Mouse (Mus musculus) embryo, embryonic 10 days (tissue): ENCODE measurements around the gene AI182371.
A peak's percentile ranks its signal among the peaks of the same experiment; 100 is the strongest.

Experiments
- DNase-seq: peaks from one replicate; pipeline ENCODE4 v3.0.0-alpha.2; 2015; ENCODE audit warnings: low spot score

AI182371 gene

GRCm38 (mm10) chr2:35069124-35069523, 32.2 kb downstream of the AI182371 start:
- DNase-seq = no peak

DNA sequence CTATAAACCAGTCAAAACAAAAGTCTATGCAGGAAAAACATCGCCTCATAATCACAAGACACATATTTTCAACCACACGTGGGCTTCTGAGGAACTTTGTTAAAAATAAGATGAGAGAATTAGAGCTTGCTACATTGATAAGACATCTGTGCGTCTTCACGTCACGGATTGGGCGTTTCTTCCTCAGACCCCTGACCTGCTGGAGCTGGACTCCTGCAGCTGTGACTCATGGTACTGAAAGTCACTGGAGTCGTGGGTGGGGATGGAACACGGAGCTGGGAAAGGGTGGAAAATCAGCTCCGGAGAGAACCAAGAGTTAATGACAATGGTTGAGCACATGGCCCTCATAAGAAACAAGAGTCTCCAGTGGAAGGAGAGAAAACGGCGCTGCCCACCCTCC, 34.2 kb downstream of the AI182371 start:
- DNase-seq = no peak

- no peak for DNase-seq
Observed at GRCm38 (mm10) chr2:35066525-35067082, 34.7 kb downstream of the AI182371 start.

GRCm38 (mm10) chr2:35063333-35064030, 37.9 kb downstream of the AI182371 start:
- DNase-seq = no peak

GRCm38 (mm10) chr2:35061338-35061737, 40.0 kb downstream of the AI182371 start, which contains the start of gene Hc:
Hc (minus strand) TSS chr2:35061438.
- DNase-seq = no peak

GRCm38 (mm10) chr2:35060897-35061296, 40.4 kb downstream of the AI182371 start:
- DNase-seq = no peak

GRCm38 (mm10) chr2:35060256-35060655, 41.1 kb downstream of the AI182371 start:
- DNase-seq = no peak

- no peak for DNase-seq
Observed at GRCm38 (mm10) chr2:35058325-35058724, 43.0 kb downstream of the AI182371 start.

- DNase-seq = no peak
Observed at GRCm38 (mm10) chr2:35057243-35057642, 44.1 kb downstream of the AI182371 start.

GRCm38 (mm10) chr2:35048851-35049250, 52.5 kb downstream of the AI182371 start:
- peak; percentile 52 for DNase-seq

GRCm38 (mm10) chr2:35044956-35045355, 56.4 kb downstream of the AI182371 start:
- DNase-seq = peak; percentile 77

DNA sequence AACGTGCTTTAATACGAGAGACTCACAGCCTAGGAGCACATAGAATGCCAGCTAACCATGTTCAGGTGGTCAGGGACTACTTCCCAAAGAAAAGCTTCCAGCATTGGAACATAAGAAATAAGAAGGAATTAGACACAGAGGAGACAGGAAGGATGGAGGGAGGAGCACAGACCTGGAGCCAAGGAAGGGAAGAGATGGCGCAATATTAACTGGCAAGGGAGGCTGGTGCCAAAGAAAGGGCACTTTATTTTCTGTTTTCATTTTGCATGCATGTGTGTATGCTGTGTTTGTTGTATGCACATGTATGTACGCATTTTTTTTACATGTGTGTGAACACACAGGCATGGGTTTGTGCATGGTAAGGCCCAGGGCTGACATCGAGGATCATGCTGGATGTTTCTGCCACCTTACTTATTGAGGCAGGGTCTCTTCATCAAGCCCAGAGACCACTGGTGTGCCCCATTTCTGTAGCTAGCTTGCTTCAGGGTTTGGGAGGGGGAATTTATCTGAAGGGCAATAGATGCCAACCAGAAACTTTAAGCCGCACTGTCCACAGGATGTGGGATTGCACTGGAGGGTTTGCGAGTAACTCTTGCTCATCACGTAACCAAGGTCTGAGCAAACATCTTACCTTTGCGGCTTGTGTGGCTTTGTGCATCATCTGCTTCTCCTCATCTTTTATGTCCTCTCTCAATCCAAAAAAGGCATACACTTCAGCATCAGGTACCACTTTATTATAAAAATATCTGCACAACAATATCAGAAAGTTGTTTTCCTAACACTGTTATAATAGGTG, 62.6 kb downstream of the AI182371 start:
- DNase-seq = no peak
